Mouse (Mus musculus): ENCODE data around the gene Hoxa11.
A peak's percentile ranks its signal among the peaks of the same experiment; 100 is the strongest.

Hoxa11 gene

DNA sequence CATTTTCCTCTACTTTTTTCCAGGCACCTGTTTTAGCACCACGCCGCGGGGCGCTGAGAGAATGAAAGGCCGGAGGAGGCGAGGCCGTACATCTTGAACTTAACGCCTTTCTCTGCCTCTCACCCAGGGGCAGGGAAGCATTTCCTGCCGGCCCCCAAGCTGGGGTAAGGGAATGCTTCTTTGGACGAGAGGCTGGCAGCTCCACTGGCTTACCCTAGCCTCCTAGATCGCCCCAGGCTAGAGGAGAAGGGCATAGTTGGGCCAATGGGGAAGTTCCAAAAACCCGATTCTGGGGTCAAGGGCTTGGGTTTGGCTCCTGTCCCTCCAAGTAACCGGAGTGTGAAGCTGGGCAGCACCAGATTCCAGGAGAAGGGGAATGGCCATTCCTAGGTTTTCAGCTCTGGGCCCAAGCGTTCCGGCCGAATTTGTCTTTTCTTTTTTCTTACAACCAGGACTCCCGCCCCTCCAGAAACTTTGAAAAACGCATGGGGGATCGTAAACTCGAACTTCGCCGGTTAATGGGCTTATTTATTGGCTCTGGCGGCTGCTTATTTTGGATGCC, 12.5 kb downstream of the Hoxa11 start:
- DNase-seq (ENCODE audit: low read depth, low spot score): no peak

GRCm38 (mm10) chr6:52232568-52232965, 13.0 kb downstream of the Hoxa11 start:
- no peak for DNase-seq (ENCODE audit: low read depth, low spot score)

DNA sequence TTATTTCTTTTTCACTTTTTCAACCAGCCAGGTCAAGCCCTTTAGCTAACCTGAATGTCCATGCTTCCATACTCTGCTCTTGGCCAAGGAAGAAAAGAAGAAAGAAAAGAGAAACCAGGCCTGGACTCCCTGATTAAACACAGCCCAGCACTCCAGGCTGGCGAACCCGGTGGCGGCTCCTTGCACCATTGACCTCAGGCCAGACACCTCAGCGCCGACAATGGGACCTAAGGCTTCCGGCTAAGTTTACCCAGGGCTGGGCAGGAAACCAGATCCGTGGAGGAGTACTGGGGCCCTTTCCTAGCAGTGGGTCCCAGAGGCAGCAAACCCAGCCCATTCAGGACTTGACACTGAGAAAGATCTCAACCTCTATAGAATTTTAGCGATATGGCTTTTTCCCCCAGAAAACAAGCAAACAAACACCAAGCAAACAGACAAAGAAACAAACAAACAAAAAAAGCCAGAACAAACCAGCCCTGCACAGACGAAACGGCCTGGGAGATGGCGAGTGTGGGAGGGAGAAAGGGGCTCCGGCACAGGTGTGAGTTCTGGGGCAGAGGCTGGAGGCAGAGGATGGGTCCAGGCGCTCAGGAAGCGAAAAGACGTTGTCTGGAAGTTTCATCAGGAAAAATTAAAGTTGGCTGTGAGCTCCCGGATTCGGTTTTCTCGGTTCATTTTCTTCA, 13.6 kb downstream of the Hoxa11 start:
- no peak for DNase-seq (ENCODE audit: low read depth, low spot score)

- no peak for DNase-seq (ENCODE audit: low read depth, low spot score)
Observed at GRCm38 (mm10) chr6:52230516-52231165, 15.0 kb downstream of the Hoxa11 start, which contains the start of gene Hoxa9. Gene Hoxa9 (minus strand): TSS chr6:52231089.

DNA sequence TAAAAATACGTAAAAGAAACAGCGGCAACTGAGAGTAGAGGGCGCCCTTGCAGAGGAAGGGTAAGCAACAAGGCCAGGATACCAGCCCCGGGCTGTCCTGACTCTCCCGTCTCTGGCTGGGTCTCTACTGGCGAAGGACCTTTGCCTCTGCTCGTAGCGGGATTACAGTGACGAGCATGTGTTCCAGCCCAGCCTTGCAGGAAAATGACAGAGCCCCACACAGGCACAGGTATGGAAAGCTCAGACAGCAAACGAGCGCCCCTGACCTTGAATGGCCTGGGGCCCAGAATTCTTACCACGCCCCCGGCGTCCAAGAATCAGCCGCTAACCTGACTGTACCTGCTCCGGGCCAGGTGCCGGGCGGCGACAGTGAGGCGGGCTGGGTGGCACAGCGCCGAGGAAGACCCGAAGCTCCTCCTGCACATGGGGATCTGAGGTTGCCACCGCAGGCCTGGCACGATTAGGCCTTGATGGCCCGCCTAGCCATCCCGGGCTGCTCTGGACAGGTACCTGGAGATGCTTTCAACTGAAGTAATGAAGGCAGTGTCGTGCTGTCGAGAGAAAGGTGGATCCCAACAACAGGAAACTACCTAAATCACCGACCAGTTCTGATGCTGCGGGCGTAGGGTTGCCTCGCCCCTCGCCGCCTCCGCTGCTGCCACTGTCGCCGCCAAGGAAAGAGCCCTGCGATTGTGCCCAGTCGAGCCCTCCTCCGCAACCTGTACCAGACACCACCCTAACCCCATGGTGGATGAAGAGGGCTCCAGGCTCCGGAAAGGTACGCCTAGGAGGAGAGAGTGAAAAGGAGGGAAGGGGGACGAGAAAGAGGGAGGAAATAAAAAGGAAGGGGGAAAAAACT, 15.8 kb downstream of the Hoxa11 start:
- DNase-seq (ENCODE audit: low read depth, low spot score): no peak

DNA sequence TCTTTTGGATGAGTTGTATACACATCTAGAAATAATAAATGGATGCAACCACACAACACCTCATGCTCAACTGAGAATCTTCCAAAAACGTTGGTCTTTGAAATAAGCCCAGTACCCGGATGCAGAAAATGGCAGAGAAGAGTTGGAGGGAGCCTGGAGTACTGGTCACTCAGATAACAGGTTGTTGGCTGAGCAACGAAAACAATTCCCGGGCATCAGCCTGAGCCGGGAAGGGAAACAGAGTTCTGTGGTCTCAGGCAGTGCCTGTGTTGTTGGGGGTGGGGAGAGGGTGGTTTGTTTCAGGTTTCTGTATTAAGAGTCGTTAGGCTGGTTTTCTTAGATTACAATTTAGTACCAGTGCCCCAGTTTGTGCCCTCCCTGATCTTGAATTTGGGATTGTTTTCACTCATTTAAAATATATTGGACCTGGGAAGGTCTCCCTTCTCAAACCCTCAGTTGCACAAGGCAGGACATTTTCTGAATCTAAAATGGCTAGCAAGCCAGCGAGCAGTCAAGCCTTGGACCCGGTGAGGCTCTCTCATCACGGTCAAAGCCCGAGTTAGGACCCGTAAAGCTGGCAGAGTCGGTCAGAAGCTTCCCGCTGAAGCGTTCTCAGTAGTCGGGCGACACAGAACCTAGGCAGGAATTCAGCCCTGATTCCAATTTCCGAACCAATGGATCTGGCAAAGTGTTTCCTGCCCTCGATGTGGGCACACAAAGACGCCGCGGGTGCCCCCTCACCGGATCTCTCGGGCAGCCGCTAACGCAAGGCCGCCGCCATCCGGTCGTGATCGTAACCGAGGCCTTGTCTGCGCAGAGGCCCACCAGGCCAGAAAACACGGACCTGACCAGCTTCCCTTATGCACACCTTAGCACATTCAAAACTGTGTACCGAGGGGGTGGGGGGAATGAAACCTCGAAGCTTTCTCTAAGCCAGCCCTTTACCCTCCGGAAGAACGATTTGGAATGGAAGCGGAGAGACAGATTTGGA, 16.8 kb downstream of the Hoxa11 start:
- DNase-seq (ENCODE audit: low read depth, low spot score): no peak

GRCm38 (mm10) chr6:52227470-52228222, 18.0 kb downstream of the Hoxa11 start:
- no peak for DNase-seq (ENCODE audit: low read depth, low spot score)

GRCm38 (mm10) chr6:52226569-52227257, 18.9 kb downstream of the Hoxa11 start:
- no peak for DNase-seq (ENCODE audit: low read depth, low spot score)

DNA sequence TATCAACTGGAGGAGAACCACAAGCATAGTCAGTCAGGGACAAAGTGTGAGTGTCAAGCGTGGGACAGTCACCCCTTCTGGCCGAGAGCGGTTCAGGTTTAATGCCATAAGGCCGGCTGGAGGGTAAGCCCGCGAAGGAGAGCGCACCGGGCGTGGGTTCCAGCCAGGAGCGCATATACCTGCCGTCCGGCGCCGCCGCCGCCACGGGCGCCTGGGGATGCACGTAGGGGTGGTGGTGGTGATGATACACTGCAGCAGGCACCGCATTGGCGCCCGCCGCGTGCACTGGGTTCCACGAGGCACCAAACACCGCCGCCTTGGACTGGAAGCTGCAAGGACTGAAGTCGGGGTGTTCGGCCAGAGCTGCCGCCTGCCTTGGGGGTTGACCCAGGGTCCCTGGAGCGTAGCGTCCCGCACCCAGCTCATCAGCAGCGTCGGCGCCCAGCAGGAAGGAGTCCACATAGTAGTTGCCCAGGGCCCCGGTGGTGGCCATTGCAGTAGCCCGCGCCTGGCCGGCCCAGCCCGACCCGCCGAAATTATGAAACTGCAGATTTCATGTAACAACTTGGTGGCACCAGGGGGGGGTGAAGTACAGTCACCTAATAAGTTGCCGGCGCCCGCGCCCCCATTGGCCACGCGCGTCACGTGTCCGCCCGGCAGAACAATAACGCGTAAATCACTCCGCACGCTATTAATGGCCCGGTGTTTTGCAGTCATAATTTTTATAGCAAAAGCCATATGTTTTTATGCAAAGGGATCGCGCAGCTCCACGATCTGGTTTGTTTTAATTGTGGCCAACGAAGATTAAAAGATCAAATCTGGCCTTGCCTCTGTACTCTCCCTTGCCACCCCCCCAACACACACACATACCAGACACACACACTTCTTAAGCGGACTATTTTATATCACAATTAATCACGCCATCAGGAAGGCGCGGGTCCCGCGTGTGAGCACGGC, 19.7 kb downstream of the Hoxa11 start:
- no peak for DNase-seq (ENCODE audit: low read depth, low spot score)

GRCm38 (mm10) chr6:52224895-52225611, 20.6 kb downstream of the Hoxa11 start:
- no peak for DNase-seq (ENCODE audit: low read depth, low spot score)

GRCm38 (mm10) chr6:52223939-52224760, 21.5 kb downstream of the Hoxa11 start:
- no peak for DNase-seq (ENCODE audit: low read depth, low spot score)

DNA sequence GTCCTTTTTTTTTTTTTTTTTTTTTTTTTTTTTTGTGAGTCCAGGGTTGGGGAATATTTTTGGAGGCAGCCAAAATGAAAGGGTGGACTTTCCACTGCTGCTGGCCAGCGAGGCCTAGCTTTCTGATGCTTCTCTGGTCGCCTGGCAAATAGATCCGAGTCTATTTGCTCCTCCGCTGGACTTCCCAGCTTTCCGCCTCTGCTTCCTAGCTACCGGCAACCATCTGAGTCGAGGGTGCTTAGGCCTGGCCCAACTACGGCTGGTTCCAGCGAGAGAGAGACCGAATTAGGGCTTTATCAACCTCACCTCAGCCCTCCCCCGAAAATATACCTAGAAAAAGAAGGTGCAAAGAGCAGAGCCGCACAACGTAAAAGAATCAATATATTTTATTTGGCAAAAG, 22.9 kb downstream of the Hoxa11 start:
- no peak for DNase-seq (ENCODE audit: low read depth, low spot score)

- DNase-seq (ENCODE audit: low read depth, low spot score): no peak
Observed at GRCm38 (mm10) chr6:52221993-52222685, 23.5 kb downstream of the Hoxa11 start.

- DNase-seq (ENCODE audit: low read depth, low spot score): peak; percentile 34
Observed at GRCm38 (mm10) chr6:52221337-52221992, 24.1 kb downstream of the Hoxa11 start, which contains the start of gene Hoxa7. Gene Hoxa7 (minus strand): TSS chr6:52221854.

DNA sequence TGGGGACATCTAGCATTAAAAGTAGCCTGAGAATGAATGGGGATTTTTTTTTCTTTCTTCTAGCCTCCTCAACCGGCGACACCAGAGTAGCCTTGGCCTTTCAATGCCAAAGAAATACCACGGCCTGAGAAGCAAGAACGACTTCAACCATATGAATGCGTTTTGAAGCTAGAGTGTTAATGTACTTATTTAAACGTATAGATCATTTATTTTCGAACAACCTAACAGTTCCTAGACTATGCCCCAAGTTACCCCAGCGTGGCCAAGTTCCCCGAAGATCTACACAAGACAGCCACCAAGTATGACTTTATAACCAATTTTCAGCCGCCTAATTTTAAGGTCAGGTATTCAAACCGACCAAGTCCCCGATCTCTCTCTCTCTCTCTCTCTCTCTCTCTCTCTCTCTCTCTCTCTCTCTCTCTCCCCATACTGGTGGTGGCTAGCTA, 24.7 kb downstream of the Hoxa11 start:
- no peak for DNase-seq (ENCODE audit: low read depth, low spot score)

All from telencephalon, adult 2 months (tissue).